Mouse (Mus musculus) neutrophil, adult 83 days (primary cell): ENCODE measurements around the gene Sowahd. TPM values are rescaled to one million over a fixed set of nuclear protein-coding genes. Genes with fewer than 3 reads are reported as not detected.

Source experiments
- total RNA-seq, 2 experiments: library from RNA; stranded (reverse); gene quantifications; one replicate each; pipeline ENCODE4 v1.2.4; 2023

Gene Sowahd
- not detected for total RNA-seq

GRCm38 (mm10) chrX:37048066-37048889 lies at the start of gene Sowahd:
Sowahd (plus strand) TSS chrX:37048845.

DNA sequence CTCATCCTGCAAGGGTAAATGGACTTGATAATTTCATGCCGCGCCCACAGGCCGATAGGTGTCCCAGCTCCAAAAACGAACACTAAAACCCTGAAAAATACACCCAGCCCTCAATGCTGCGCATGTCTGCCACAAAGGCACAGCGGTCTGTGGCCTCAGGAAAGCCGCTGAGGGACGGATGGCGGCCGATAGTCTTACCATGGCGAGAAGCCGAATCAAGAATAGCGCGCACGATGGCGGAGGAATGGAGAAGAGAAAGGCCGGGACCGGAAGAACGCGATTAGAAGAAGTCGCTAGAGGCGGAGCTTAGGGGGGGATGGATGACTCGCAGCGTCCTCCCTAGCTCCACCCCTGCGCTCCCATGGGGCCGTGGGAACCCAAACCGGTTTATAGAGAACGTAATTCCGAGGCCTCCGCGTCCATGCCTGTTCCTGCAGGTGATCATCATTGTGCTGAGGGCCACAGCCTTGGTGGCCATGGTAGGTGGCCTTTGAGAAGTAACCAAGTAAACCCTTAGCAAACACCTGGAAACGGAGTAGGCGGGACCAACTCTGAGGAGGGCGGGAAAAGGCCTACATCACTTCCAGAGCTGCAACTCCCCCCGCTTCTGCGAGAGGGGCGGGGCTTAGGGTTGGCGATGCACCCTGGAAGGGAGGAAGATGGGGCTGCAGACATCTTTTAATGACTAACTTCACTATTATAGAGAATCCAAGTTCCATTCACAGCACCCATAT lies 36.4 kb downstream of the Sowahd start, which contains the start of gene Rpl39:
Gene Rpl39, minus strand, starts transcription at position 476 of the 734 bp plus-strand sequence.

Other genes with a start within 250 kb of the Sowahd start
- gene Ube2a, start 174.9 kb upstream of the Sowahd start, total RNA-seq = 10 to 100 TPM; 55.4 to 61.6 TPM
- gene C330007P06Rik, start 174.7 kb upstream of the Sowahd start, total RNA-seq = 10 to 100 TPM; 23.0 to 24.8 TPM
- 1 to 10 TPM; 3.0 to 3.3 TPM for gene Nkrf, start 145.9 kb upstream of the Sowahd start, total RNA-seq
- 10 to 100 TPM; 23.0 to 23.9 TPM for gene Sept6, start 57.1 kb upstream of the Sowahd start, total RNA-seq
- gene Rpl39, start 36.6 kb downstream of the Sowahd start, total RNA-seq = 100 to 1,000 TPM; 412 to 421 TPM
- 10 to 100 TPM; 14.7 to 18.5 TPM for gene Upf3b, start 61.5 kb downstream of the Sowahd start, total RNA-seq
- gene Nkap, start 78.0 kb downstream of the Sowahd start, total RNA-seq = 10 to 100 TPM in 1 of 2 experiments, 1 to 10 TPM in 1; 9.5 to 14.4 TPM
- gene Akap14, start 120.0 kb downstream of the Sowahd start, total RNA-seq = not detected
- 100 to 1,000 TPM; 116 to 119 TPM for gene Ndufa1, start 142.3 kb downstream of the Sowahd start, total RNA-seq
- gene Rnf113a1, start 142.4 kb downstream of the Sowahd start, total RNA-seq = 1 to 10 TPM; 5.4 to 6.5 TPM
- gene Gm9, start 162.2 kb downstream of the Sowahd start, total RNA-seq = not detected
- gene Rhox1, start 173.4 kb downstream of the Sowahd start, total RNA-seq = not detected
- gene Rhox2a, start 196.1 kb downstream of the Sowahd start, total RNA-seq = not detected
- not detected for gene Rhox3a, start 201.1 kb downstream of the Sowahd start, total RNA-seq
- not detected for gene Rhox4a, start 216.5 kb downstream of the Sowahd start, total RNA-seq